Comparison of ENCODE assay signal across 8 mouse cellular contexts in the genomic region with DNA sequence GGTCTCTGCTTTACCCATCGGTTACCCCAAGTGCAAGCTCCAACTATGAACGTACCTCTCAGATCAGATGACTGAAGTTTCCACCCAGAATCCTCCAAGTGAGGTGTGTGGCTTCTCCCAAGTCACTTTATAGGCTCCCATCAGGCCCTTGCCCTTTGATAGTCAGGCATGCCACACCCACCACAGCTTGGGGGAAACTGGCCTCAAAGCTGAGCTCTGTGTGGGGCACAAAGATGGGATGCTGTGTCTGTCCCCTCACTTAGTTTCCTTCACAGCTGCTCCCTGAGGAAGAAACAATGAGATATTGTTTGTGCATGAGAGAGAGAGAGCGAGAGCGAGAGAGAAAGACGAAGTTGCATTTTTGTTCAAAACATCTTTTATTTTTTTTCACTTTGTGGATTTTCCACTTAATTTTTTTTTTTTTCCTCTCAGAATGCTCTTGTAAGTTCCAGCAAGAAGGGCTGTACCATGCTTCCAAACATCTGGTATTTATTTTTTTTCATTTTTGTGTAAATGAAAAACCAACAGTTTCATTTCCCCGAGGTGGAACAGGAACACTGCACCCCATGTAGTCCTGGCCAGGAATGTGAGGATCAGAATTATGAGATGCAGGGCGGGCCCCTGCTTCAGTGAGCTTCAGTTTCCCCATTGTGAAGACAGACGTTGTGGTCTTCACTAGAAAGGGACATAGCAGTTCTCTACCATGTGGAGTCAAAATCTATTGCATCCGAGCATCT. TPM values are rescaled to one million over a fixed set of nuclear protein-coding genes. Genes with fewer than 3 reads are reported as not detected.
DNase-seq lines count a peak whose midpoint lies in the region; ATAC-seq and TF ChIP-seq lines count a peak whose summit lies in the region.

Gene Apod, minus strand, starts transcription at position 312 of the 737 bp plus-strand sequence.

- no peaks in the 10 kb centered on the region for H3K9me3 ChIP-seq in embryonic facial prominence, embryonic 13.5 days
- no peaks in the 10 kb centered on the region for H3K9me3 ChIP-seq in hindbrain, embryonic 15.5 days

- H3K27ac ChIP-seq in bone marrow, adult 2 months (ENCODE audit: control insufficient read depth, insufficient read depth, low read depth, low read length, poor library complexity): no peak within 1 kb of the TSS
- H3K27ac ChIP-seq in embryonic facial prominence, embryonic 13.5 days: peak within 1 kb of the TSS; percentile 95
- peak within 1 kb of the TSS; percentile 59 for H3K27ac ChIP-seq in hindbrain, embryonic 15.5 days (replicated peaks)

- TF ChIP-seq CTCF in bone marrow, adult 2 months (IDR thresholded peaks at IDR 0.05; ENCODE audit: control insufficient read depth, insufficient read depth, low read length): no peak

- peak within 1 kb of the TSS; percentile 47 for H3K4me2 ChIP-seq in embryonic facial prominence, embryonic 13.5 days
- no peak within 1 kb of the TSS for H3K4me2 ChIP-seq in hindbrain, embryonic 15.5 days

- peak; percentile 28; the same call in 1 of the 2 replicates for ATAC-seq in embryonic facial prominence, embryonic 13.5 days (ENCODE audit: insufficient number of reproducible peaks, insufficient read depth, low FRiP score, low TSS enrichment, low read depth)
- ATAC-seq in hindbrain, embryonic 15.5 days (ENCODE audit: low FRiP score, low read depth): no peak

- H3K4me3 ChIP-seq in bone marrow, adult 2 months (replicated peaks; ENCODE audit: control insufficient read depth, low read depth, low read length): no peak within 1 kb of the TSS
- H3K4me3 ChIP-seq in embryonic facial prominence, embryonic 13.5 days: peak within 1 kb of the TSS; percentile 15
- no peak within 1 kb of the TSS for H3K4me3 ChIP-seq in hindbrain, embryonic 15.5 days

- peak within 1 kb of the TSS; percentile 23; the same call in 1 of the 2 replicates for H3K9ac ChIP-seq in embryonic facial prominence, embryonic 13.5 days
- H3K9ac ChIP-seq in hindbrain, embryonic 15.5 days: no peak within 1 kb of the TSS

- 72% methylated on average over 9 of the region's 9 CpGs for WGBS in bone marrow, adult 2 months
- 21% methylated on average over 9 of the region's 9 CpGs for WGBS in embryonic facial prominence, embryonic 13.5 days
- WGBS in hindbrain, embryonic 15.5 days: 41% methylated on average over 9 of the region's 9 CpGs

- no peaks in the 10 kb centered on the region for H3K27me3 ChIP-seq in embryonic facial prominence, embryonic 13.5 days
- H3K27me3 ChIP-seq in hindbrain, embryonic 15.5 days: no peaks in the 10 kb centered on the region

- no peaks in the 10 kb centered on the region for H3K36me3 ChIP-seq in embryonic facial prominence, embryonic 13.5 days
- H3K36me3 ChIP-seq in hindbrain, embryonic 15.5 days: no peaks in the 10 kb centered on the region

- peaks cover 2% of the 10 kb centered on the region; the same call in 1 of the 2 replicates for H3K4me1 ChIP-seq in bone marrow, adult 2 months (ENCODE audit: control insufficient read depth, insufficient read depth, low read length)
- peaks cover 52% of the 10 kb centered on the region for H3K4me1 ChIP-seq in embryonic facial prominence, embryonic 13.5 days
- H3K4me1 ChIP-seq in hindbrain, embryonic 15.5 days (replicated peaks): peaks cover 6% of the 10 kb centered on the region; the same call in 1 of the 2 replicates

- no peak for TF ChIP-seq POLR2A in bone marrow, adult 2 months (IDR thresholded peaks at IDR 0.05; ENCODE audit: borderline replicate concordance, control insufficient read depth, low read depth, low read length)

- DNase-seq in mesoderm, embryonic 11.5 days (ENCODE audit: low read depth, low spot score): peak; percentile 30
- DNase-seq in adrenal gland, postnatal 14 days: no peak
- no peak for DNase-seq in thymus, postnatal 25 days
- no peak for DNase-seq in right cerebral cortex, adult 2 months (ENCODE audit: low spot score in 2 of 2)
- no peak for DNase-seq in kidney, postnatal 36 days

RNA-seq across cellular contexts. Expression of gene Apod, which starts in this region (rescaled TPM):
- 7.9 and 12.5 TPM in 2 replicates for polyA plus RNA-seq in bone marrow, adult 2 months (2011; ENCODE audit: insufficient read depth, insufficient read length, low replicate concordance, missing spikeins)
- 66.5 and 81.1 TPM in 2 replicates for polyA plus RNA-seq in embryonic facial prominence, embryonic 13.5 days (2015; fragmentation: Nextera tagmentation; extraction: Ambion mirVana)
- 93.8 and 119 TPM in 2 replicates for polyA plus RNA-seq in hindbrain, embryonic 15.5 days (2015; fragmentation: Nextera tagmentation; extraction: Ambion mirVana)
- total RNA-seq in adrenal gland, postnatal 14 days (2021): 5.8 and 10.8 TPM in 2 replicates
